Mouse (Mus musculus) erythroblast, adult 5-6 weeks (primary cell): ENCODE data around the gene Paqr8. TPM values are rescaled to one million over a fixed set of nuclear protein-coding genes. Genes with fewer than 3 reads are reported as not detected.
"Not testable (repeated sequence)": the region's sequence is repeated elsewhere in the genome, so short reads cannot be mapped to it uniquely, and the experiment has no call there.

Experiments
- ATAC-seq: replicated peaks from 2 replicates; pipeline ENCODE4 v1.8.0; 2016; ENCODE audit warnings: moderate number of reproducible peaks, mild to moderate bottlenecking, moderate TSS enrichment, inconsistent platforms; ENCODE audit not compliant: poor library complexity, low FRiP score, severe bottlenecking
- total RNA-seq, 2 experiments: library from RNA; stranded (forward) in 1 of 2; stranded (reverse) in 1 of 2; fragments of 150-400 nt in 1 of 2; fragments of 200-764, 138-1000 nt in 1 of 2; gene quantifications; 2 replicates each; pipeline versions ENCODE4 v1.2.3 to v1.2.4; 2015 to 2017; ENCODE audit warnings: low replicate concordance in 2 of 2

Gene Paqr8
- total RNA-seq, 2 experiments from 2014 or later: 1.3 TPM; not detected in 1

- ATAC-seq: no peak
Observed at GRCm38 (mm10) chr1:20906128-20906515, 15.7 kb downstream of the Paqr8 start.

GRCm38 (mm10) chr1:20908541-20908940, 18.1 kb downstream of the Paqr8 start:
- ATAC-seq: no peak

DNA sequence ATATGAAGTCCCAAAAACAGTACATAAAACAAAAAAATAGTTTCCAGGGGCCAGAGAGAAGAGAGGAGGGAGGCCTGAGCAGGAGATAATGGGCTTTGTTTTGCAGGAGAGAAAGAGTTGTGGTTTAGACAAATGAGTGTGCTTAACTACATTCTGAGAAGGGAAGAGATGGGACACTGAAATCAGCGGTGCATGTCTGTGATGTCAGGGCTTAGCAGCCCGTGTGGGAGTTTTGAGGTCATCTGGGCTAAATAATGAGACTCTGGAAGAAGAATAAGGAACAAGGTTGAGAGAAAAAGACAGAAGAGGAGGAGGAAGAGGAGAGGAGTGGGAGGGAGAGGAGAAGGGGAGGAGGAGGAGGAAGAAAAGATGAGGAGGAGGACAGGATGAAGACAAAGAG, 21.7 kb downstream of the Paqr8 start:
- ATAC-seq: no peak

GRCm38 (mm10) chr1:20912527-20913171, 22.2 kb downstream of the Paqr8 start:
- ATAC-seq: no peak

DNA sequence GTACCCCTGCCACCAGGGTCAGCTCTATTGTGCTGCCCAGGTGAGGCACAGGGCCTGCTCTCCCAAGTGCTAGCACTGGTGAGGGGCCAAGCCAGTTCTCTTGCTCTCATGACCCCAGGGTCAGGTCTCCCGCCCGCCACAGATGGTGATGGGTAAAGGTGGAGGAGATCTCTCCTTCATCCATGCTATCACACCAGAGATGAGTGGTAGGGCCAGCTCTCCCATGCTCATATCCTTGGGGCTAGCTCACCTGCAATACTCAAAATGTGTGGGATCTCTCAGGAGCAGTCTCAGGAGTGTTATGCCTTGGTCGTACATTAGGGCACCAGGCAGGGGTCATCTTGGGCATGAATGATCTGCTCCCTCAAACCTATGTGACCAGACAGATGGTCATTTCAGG, 24.4 kb downstream of the Paqr8 start:
- no peak for ATAC-seq

GRCm38 (mm10) chr1:20915608-20916007, 25.2 kb downstream of the Paqr8 start:
- no peak for ATAC-seq

GRCm38 (mm10) chr1:20917496-20918050, 27.2 kb downstream of the Paqr8 start:
- no peak for ATAC-seq

DNA sequence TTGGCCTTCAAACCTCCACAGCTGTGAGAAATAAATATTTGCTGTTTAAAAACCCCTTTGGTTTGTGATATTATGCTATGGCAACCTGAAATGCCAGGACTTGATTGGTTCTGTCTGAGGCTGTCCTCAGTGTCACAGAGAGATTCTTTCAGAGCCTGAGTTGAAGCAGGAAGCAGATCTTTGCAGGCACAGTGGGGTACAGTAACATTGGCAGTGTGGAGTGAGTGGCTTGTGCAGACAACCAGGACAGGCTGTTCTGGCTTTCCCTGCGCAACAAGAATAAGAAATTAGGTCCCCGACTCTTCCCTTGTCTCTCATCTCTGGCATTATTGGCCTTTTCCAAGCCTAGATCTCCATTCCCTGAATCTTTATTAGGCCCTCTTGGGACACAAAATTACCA, 29.3 kb downstream of the Paqr8 start:
- ATAC-seq: no peak

DNA sequence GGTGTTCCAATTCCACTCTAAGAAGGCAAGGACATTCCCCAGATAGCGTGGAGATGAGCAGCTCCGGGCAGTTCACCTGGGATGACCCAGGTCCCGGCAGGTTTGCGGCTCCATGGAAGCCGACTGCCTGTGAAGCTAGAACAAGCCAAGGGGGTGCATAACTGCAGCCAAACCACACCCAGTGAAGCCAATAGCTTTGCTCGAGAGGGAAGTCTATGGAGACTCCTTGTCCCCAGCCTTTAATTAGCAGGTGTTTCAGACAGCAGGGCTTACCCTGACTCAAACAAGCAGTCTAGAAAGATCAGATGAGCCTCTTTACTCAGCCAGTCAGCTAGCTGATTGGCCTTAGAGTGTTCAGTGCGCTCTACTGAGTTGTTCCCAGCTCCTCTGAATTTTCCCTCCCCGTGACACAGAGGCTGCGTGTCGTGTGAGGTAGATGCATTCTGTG, 30.7 kb downstream of the Paqr8 start:
- no peak for ATAC-seq

- ATAC-seq: no peak
Observed at GRCm38 (mm10) chr1:20922612-20923399, 32.4 kb downstream of the Paqr8 start.

DNA sequence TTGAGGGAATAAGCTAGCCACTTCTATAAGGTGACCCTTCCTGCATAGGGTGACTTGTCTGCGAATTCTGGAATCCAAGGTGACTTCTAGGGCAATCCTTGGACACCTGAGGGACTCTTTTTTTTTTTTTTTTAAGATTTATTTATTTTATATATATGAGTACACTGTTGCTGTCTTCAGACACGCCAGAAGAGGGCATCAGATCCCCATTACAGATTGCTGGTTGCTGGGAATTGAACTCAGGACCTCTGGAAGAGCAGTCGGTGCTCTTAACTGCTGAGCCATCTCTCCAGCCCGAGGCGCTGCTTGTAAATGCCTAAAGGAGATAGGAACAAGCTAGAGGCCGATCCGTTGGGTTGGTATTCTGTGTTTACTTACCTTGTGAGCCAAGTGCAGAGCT, 34.9 kb downstream of the Paqr8 start:
- not testable (repeated sequence) for ATAC-seq

- ATAC-seq: no peak
Observed at GRCm38 (mm10) chr1:20925926-20926325, 35.5 kb downstream of the Paqr8 start.

DNA sequence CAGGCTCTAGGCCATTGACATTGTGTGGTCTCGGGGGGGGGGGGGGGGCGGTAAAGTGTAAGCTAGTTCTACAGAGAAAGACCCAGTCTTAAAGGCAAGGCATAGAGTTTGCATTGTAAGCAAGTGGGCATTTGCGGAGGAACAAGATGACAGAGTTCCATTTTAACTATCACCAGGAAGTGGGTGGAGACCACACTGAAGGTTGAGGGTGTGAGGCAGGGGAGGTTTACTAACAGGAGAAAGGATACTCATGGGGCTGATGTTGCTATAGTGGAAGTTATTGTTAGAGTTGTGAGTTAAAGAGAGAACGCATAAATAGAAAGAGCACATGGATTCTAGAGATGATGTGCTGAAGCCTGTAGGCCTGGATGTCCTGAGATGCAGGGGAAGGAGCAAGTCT, 36.0 kb downstream of the Paqr8 start:
- no peak for ATAC-seq

DNA sequence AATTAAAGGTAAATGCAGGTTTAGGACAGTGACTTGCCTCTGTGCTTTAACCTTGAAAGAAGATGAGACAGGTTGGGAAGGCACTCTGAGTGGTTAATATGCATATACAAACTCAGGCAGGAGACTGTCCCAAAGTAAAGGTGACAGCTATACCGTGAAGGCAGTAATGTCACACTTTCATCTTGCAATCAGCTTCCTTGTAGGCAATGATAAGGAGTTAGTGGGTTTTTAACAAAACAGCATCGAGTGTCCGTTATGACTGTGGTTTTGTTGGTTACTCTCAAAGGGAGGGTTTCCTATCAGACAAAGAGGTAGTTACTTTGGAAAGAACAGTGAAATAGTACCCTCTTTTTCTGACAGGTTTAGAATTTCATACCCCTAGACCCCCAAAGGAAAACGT, 38.1 kb downstream of the Paqr8 start:
- no peak for ATAC-seq

GRCm38 (mm10) chr1:20933457-20933856, 43.1 kb downstream of the Paqr8 start:
- peak; percentile 64 for ATAC-seq

GRCm38 (mm10) chr1:20935106-20935505, 44.7 kb downstream of the Paqr8 start:
- peak; percentile 71 for ATAC-seq

- ATAC-seq: peak; percentile 70
Observed at GRCm38 (mm10) chr1:20939046-20939445, 48.6 kb downstream of the Paqr8 start.

- no peak for ATAC-seq
Observed at GRCm38 (mm10) chr1:20940151-20940550, 49.7 kb downstream of the Paqr8 start.

DNA sequence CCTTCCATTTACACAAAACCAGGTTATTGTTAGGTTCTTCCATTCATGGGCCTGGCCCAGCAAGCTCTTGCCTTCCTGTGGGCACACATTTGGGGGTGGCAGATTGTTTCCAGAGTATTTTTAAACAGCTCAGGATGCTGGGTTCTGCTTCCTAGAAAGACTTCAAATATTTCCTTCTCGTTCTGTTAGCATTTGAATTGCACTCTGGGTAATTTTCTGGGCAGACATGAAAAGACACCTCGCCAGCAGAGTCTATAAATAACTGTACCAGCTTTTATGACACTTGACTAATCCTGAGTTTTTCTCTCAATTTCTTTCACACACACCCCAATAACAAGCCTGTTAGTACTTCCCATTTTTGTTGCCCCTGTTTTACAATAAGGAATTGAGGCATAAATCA, 50.9 kb downstream of the Paqr8 start:
- ATAC-seq: no peak

DNA sequence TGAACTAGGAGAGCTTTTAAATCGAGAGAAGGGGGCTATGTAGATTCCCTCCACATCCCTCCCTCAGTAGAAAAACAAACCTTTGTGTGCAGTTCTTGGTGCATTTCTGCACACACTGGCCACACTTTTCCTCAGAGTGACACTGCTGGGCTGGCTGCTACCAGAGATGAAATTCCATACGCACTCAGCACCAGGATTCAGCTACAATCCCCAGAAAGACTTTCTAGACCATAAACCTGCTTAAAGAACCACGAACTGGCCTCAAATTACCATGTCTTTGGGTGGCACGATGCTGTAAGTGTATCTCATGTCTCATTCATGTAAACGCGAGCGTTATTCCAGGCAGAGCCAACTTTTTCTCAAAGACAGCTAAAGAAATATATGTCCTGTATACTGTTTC, 51.5 kb downstream of the Paqr8 start:
- ATAC-seq: no peak

- no peak for ATAC-seq
Observed at GRCm38 (mm10) chr1:20943016-20943415, 52.6 kb downstream of the Paqr8 start.
